Mouse (Mus musculus) limb, embryonic 12.5 days (tissue): Measurements from ENCODE around the gene Dapk2. TPM values are rescaled to one million over a fixed set of nuclear protein-coding genes. Genes with fewer than 3 reads are reported as not detected.

Source experiments
- ATAC-seq: fragments of 200-750 bp; cut with Nextera tagmentation; 2 replicates; pipeline ENCODE4 v1.8.0; 2017; ENCODE audit warnings: low read depth, moderate TSS enrichment; ENCODE audit not compliant: insufficient number of reproducible peaks, insufficient read depth, low FRiP score, low TSS enrichment
- H3K27ac ChIP-seq: fragments of 300-500 bp; sonication (generic); 2 replicates; pipeline ENCODE4 v1.5.1; 2016; ENCODE audit warnings: mild to moderate bottlenecking, moderate library complexity
- H3K27me3 ChIP-seq: fragments of 300-500 bp; sonication (generic); 2 replicates; pipeline ENCODE4 v1.6.1; 2016; ENCODE audit warnings: mild to moderate bottlenecking, moderate library complexity
- H3K36me3 ChIP-seq: fragments of 300-500 bp; sonication (generic); 2 replicates; pipeline ENCODE4 v1.6.1; 2016; ENCODE audit warnings: mild to moderate bottlenecking, moderate library complexity
- H3K4me1 ChIP-seq: fragments of 300-500 bp; sonication (generic); replicated peaks from 2 replicates; pipeline ENCODE4 v1.6.1; 2016
- H3K4me2 ChIP-seq: fragments of 300-500 bp; sonication (generic); 2 replicates; pipeline ENCODE4 v1.6.1; 2016; ENCODE audit warnings: mild to moderate bottlenecking, moderate library complexity
- H3K4me3 ChIP-seq: fragments of 300-500 bp; sonication (generic); replicated peaks from 2 replicates; pipeline ENCODE4 v1.5.1; 2016; ENCODE audit warnings: mild to moderate bottlenecking
- H3K9ac ChIP-seq: fragments of 300-500 bp; sonication (generic); replicated peaks from 2 replicates; pipeline ENCODE4 v1.6.1; 2016; ENCODE audit warnings: mild to moderate bottlenecking, moderate library complexity
- H3K9me3 ChIP-seq: fragments of 300-500 bp; sonication (generic); 2 replicates; pipeline ENCODE4 v1.6.1; 2016; ENCODE audit warnings: mild to moderate bottlenecking, moderate library complexity
- WGBS: fragments of 180-500 bp; shearing (Covaris S2); methylation state at CpG from one replicate; pipeline ENCODE4 v1.1.7; 2016; 5-methylcytosine and 5-hydroxymethylcytosine counted together
- polyA plus RNA-seq: library from polyadenylated mRNA; unstranded; fragments of >200 nt; fragmentation: Nextera tagmentation; extraction: Ambion mirVana; gene quantifications from 2 replicates; pipeline ENCODE4 v1.2.1, GENCODE M21; 2016

Gene Dapk2
- polyA plus RNA-seq, result 5.2 and 5.7 TPM in 2 replicates

GRCm38 (mm10) chr9:66157958-66158830 lies at the start of gene Dapk2:
TSS of gene Dapk2 (plus strand) at chr9:66158223.
- Histone ChIP-seq H3K4me1 (no peaks in the 10 kb centered on the region), H3K4me2 (peak within 1 kb of the TSS; percentile 64), H3K4me3 (peak within 1 kb of the TSS; percentile 46), H3K27me3 (peaks cover 35% of the 10 kb centered on the region), H3K9ac (peak within 1 kb of the TSS; percentile 51), H3K9me3 (no peaks in the 10 kb centered on the region), H3K27ac (no peak within 1 kb of the TSS), H3K36me3 (no peaks in the 10 kb centered on the region)
- peak; percentile 66 for ATAC-seq
- under 1% methylated on average over 58 of the region's 58 CpGs for WGBS

- WGBS, result 97% methylated on average over 1 of the region's 1 CpGs
Observed at GRCm38 (mm10) chr9:66109574-66109973, 48.4 kb upstream of the Dapk2 start.

GRCm38 (mm10) chr9:66110126-66110525 lies 47.9 kb upstream of the Dapk2 start:
- H3K4me2 ChIP-seq, result no peak overlapping the region
- no peak overlapping the region for H3K9ac ChIP-seq
- 69% methylated on average over 8 of the region's 8 CpGs for WGBS
- no peaks in the 10 kb centered on the region for H3K27me3 ChIP-seq
- H3K9me3 ChIP-seq, result no peaks in the 10 kb centered on the region
- peak overlapping the region; percentile 30 for H3K27ac ChIP-seq
- peaks cover 66% of the 10 kb centered on the region for H3K36me3 ChIP-seq
- no peak overlapping the region for H3K4me3 ChIP-seq
- no peak for ATAC-seq
- H3K4me1 ChIP-seq, result 0 out of 2 replicates have a peak, but pooled peaks cover 2% of the 10 kb centered on the region

More at GRCm38 (mm10) chr9:66109574-66109973, 48.4 kb upstream of the Dapk2 start:
- 0 out of 2 replicates have a peak, but pooled peaks cover 2% of the 10 kb centered on the region for H3K4me1 ChIP-seq
- H3K9me3 ChIP-seq, result no peaks in the 10 kb centered on the region
- H3K9ac ChIP-seq, result no peak overlapping the region
- H3K27ac ChIP-seq, result no peak overlapping the region
- H3K4me2 ChIP-seq, result no peak overlapping the region
- H3K27me3 ChIP-seq, result no peaks in the 10 kb centered on the region
- no peak overlapping the region for H3K4me3 ChIP-seq
- peaks cover 66% of the 10 kb centered on the region for H3K36me3 ChIP-seq
- no peak for ATAC-seq

- H3K4me2 ChIP-seq, result no peak overlapping the region
- H3K9me3 ChIP-seq, result no peaks in the 10 kb centered on the region
- no peak overlapping the region for H3K4me3 ChIP-seq
- WGBS, result 66% methylated on average over 8 of the region's 8 CpGs
- peak overlapping the region; percentile 30; the same call in 1 of the 2 replicates for H3K27ac ChIP-seq
- H3K4me1 ChIP-seq, result 0 out of 2 replicates have a peak, but pooled peaks cover 2% of the 10 kb centered on the region
- no peak for ATAC-seq
- no peak overlapping the region for H3K9ac ChIP-seq
- H3K27me3 ChIP-seq, result no peaks in the 10 kb centered on the region
- peaks cover 65% of the 10 kb centered on the region for H3K36me3 ChIP-seq
Observed at GRCm38 (mm10) chr9:66110611-66111379, 47.2 kb upstream of the Dapk2 start.

GRCm38 (mm10) chr9:66114341-66114740 lies 43.7 kb upstream of the Dapk2 start:
- H3K36me3 ChIP-seq, result peaks cover 37% of the 10 kb centered on the region; the same call in 1 of the 2 replicates
- H3K4me2 ChIP-seq, result no peak overlapping the region
- no peaks in the 10 kb centered on the region for H3K9me3 ChIP-seq
- no peaks in the 10 kb centered on the region for H3K27me3 ChIP-seq
- no peak overlapping the region for H3K27ac ChIP-seq
- no peak overlapping the region for H3K4me3 ChIP-seq
- no peak for ATAC-seq
- 94% methylated on average over 3 of the region's 3 CpGs for WGBS
- H3K9ac ChIP-seq, result no peak overlapping the region
- H3K4me1 ChIP-seq, result 0 out of 2 replicates have a peak, but pooled peaks cover 2% of the 10 kb centered on the region

- ATAC-seq, result no peak
- no peak overlapping the region for H3K27ac ChIP-seq
- no peaks in the 10 kb centered on the region for H3K9me3 ChIP-seq
- 60% methylated on average over 8 of the region's 8 CpGs for WGBS
- H3K4me2 ChIP-seq, result no peak overlapping the region
- no peaks in the 10 kb centered on the region for H3K27me3 ChIP-seq
- H3K36me3 ChIP-seq, result peaks cover 34% of the 10 kb centered on the region; the same call in 1 of the 2 replicates
- no peak overlapping the region for H3K9ac ChIP-seq
- H3K4me3 ChIP-seq, result no peak overlapping the region
- H3K4me1 ChIP-seq, result no peaks in the 10 kb centered on the region
Observed at GRCm38 (mm10) chr9:66116890-66117289, 41.1 kb upstream of the Dapk2 start.

GRCm38 (mm10) chr9:66119498-66119897 lies 38.5 kb upstream of the Dapk2 start:
- Histone ChIP-seq H3K4me3 (no peak overlapping the region), H3K27ac (no peak overlapping the region), H3K27me3 (no peaks in the 10 kb centered on the region), H3K36me3 (peaks cover 17% of the 10 kb centered on the region; the same call in 1 of the 2 replicates), H3K4me1 (peaks cover 12% of the 10 kb centered on the region), H3K9ac (no peak overlapping the region), H3K4me2 (no peak overlapping the region), H3K9me3 (no peaks in the 10 kb centered on the region)
- WGBS, result 94% methylated on average over 2 of the region's 2 CpGs
- ATAC-seq, result no peak

- no peak for ATAC-seq
- Histone ChIP-seq H3K9me3 (no peaks in the 10 kb centered on the region), H3K4me1 (peaks cover 15% of the 10 kb centered on the region), H3K36me3 (peaks cover 10% of the 10 kb centered on the region; the same call in 1 of the 2 replicates), H3K27ac (no peak overlapping the region), H3K27me3 (no peaks in the 10 kb centered on the region), H3K4me3 (no peak overlapping the region), H3K4me2 (no peak overlapping the region), H3K9ac (no peak overlapping the region)
- 93% methylated on average over 4 of the region's 4 CpGs for WGBS
Observed at GRCm38 (mm10) chr9:66120106-66120505, 37.9 kb upstream of the Dapk2 start.

- Histone ChIP-seq H3K27me3 (no peaks in the 10 kb centered on the region), H3K4me1 (peaks cover 24% of the 10 kb centered on the region), H3K4me3 (no peak overlapping the region), H3K9ac (no peak overlapping the region), H3K36me3 (peaks cover 4% of the 10 kb centered on the region; the same call in 1 of the 2 replicates), H3K27ac (no peak overlapping the region), H3K9me3 (no peaks in the 10 kb centered on the region), H3K4me2 (no peak overlapping the region)
- whole genome bisulfite sequencing, result 89% methylated on average over 3 of the region's 3 CpGs
- no peak for ATAC-seq
Observed at GRCm38 (mm10) chr9:66120945-66121344, 37.1 kb upstream of the Dapk2 start.

GRCm38 (mm10) chr9:66121421-66121820 lies 36.6 kb upstream of the Dapk2 start:
- no peak overlapping the region for H3K9ac ChIP-seq
- no peak overlapping the region for H3K4me3 ChIP-seq
- H3K4me1 ChIP-seq, result peaks cover 26% of the 10 kb centered on the region
- H3K27me3 ChIP-seq, result no peaks in the 10 kb centered on the region
- no peaks in the 10 kb centered on the region for H3K9me3 ChIP-seq
- H3K4me2 ChIP-seq, result no peak overlapping the region
- H3K27ac ChIP-seq, result no peak overlapping the region
- H3K36me3 ChIP-seq, result peaks cover 4% of the 10 kb centered on the region; the same call in 1 of the 2 replicates
- no peak for ATAC-seq

GRCm38 (mm10) chr9:66123648-66124047 lies 34.4 kb upstream of the Dapk2 start:
- H3K36me3 ChIP-seq, result no peaks in the 10 kb centered on the region; the same call in 1 of the 2 replicates
- no peak for ATAC-seq
- WGBS, result 4% methylated on average over 5 of the region's 5 CpGs
- H3K27me3 ChIP-seq, result no peaks in the 10 kb centered on the region
- H3K4me1 ChIP-seq, result peaks cover 36% of the 10 kb centered on the region
- H3K9me3 ChIP-seq, result no peaks in the 10 kb centered on the region
- peak overlapping the region; percentile 60 for H3K4me2 ChIP-seq
- H3K4me3 ChIP-seq, result peak overlapping the region; percentile 78
- H3K9ac ChIP-seq, result peak overlapping the region; percentile 88; the same call in 1 of the 2 replicates
- no peak overlapping the region for H3K27ac ChIP-seq
